Mouse (Mus musculus): ENCODE data around the gene Gtf3c5. TPM values are rescaled to one million over a fixed set of nuclear protein-coding genes. Genes with fewer than 3 reads are reported as not detected.

Gtf3c5 gene
- total RNA-seq, 2 experiments from 2014 or later: 7.2 to 8.9 TPM

GRCm38 (mm10) chr2:28607341-28608165 lies 24.0 kb upstream of the Gtf3c5 start:
- DNase-seq (ENCODE audit: low spot score): no peak

- DNase-seq (ENCODE audit: low spot score): no peak
These were observed 23.2 kb upstream of the Gtf3c5 start for GRCm38 (mm10) chr2:28606601-28607340.

GRCm38 (mm10) chr2:28605789-28606541 lies 22.4 kb upstream of the Gtf3c5 start:
- DNase-seq (ENCODE audit: low spot score): no peak

- DNase-seq (ENCODE audit: low spot score): no peak
These were observed 20.0 kb upstream of the Gtf3c5 start for GRCm38 (mm10) chr2:28603542-28603941.

- no peak for DNase-seq (ENCODE audit: low spot score)
These were observed 18.4 kb upstream of the Gtf3c5 start for GRCm38 (mm10) chr2:28601720-28602590.

- DNase-seq (ENCODE audit: low spot score): no peak
These were observed 16.0 kb upstream of the Gtf3c5 start for GRCm38 (mm10) chr2:28599569-28599900.

- DNase-seq (ENCODE audit: low spot score): no peak
These were observed 15.4 kb upstream of the Gtf3c5 start for GRCm38 (mm10) chr2:28598692-28599568.

GRCm38 (mm10) chr2:28597733-28598547 lies 14.4 kb upstream of the Gtf3c5 start:
- no peak for DNase-seq (ENCODE audit: low spot score)

- DNase-seq (ENCODE audit: low spot score): no peak
These were observed 13.4 kb upstream of the Gtf3c5 start for GRCm38 (mm10) chr2:28596998-28597397.

- DNase-seq (ENCODE audit: low spot score): no peak
These were observed 12.5 kb upstream of the Gtf3c5 start for GRCm38 (mm10) chr2:28596021-28596420.

GRCm38 (mm10) chr2:28592809-28593208 lies 9.3 kb upstream of the Gtf3c5 start:
- DNase-seq (ENCODE audit: low spot score): peak; percentile 63

- DNase-seq (ENCODE audit: low spot score): no peak
These were observed 7.9 kb upstream of the Gtf3c5 start for GRCm38 (mm10) chr2:28591479-28591878.

GRCm38 (mm10) chr2:28588574-28588973 lies 5.0 kb upstream of the Gtf3c5 start:
- DNase-seq (ENCODE audit: low spot score): no peak

- DNase-seq (ENCODE audit: low spot score): no peak
These were observed 2.2 kb upstream of the Gtf3c5 start for GRCm38 (mm10) chr2:28585730-28586129.

GRCm38 (mm10) chr2:28585043-28585571 lies 1.6 kb upstream of the Gtf3c5 start:
- DNase-seq (ENCODE audit: low spot score): peak; percentile 82

GRCm38 (mm10) chr2:28582647-28583353 lies 751 bp downstream of the Gtf3c5 start:
- peak; percentile 86 for DNase-seq (ENCODE audit: low spot score)

- DNase-seq (ENCODE audit: low spot score): peak; percentile 15
These were observed 5.5 kb downstream of the Gtf3c5 start for GRCm38 (mm10) chr2:28578003-28578402.

- no peak for DNase-seq (ENCODE audit: low spot score)
These were observed 6.7 kb downstream of the Gtf3c5 start for GRCm38 (mm10) chr2:28576815-28577214.
